Mouse (Mus musculus) adrenal gland, postnatal 14 days (tissue): ENCODE measurements around the gene Lrp6. TPM values are rescaled to one million over a fixed set of nuclear protein-coding genes. Genes with fewer than 3 reads are reported as not detected.

Source experiments
- DNase-seq: peaks from one replicate; pipeline ENCODE4 v3.0.0; 2021; ENCODE audit warnings: mixed read lengths
- total RNA-seq: library from RNA; stranded (reverse); gene quantifications from 2 replicates; pipeline ENCODE4 v1.2.3, GENCODE M21; 2021

The Lrp6 gene
- total RNA-seq, 1 experiment from 2014 or later: 89.2 TPM

DNA sequence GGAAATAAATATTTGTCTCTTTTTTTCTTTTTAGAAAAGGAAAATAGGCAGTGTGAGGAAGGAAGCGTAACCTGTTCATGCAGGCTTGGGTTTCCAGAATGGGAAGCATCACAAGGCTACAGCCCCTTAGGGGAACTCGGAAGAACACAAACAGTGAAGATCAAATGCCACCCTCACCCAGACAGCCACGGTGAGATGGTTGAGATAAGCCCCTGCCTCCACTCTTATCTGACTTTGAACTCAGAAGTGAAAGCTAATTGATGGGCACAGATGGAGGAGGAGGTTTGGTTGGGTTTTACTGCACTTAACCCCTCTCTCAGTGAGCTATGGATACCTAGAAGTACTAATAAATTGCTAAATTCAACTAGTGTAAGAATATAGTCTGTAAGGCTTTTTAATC, 33.7 kb downstream of the Lrp6 start:
- no peak for DNase-seq

DNA sequence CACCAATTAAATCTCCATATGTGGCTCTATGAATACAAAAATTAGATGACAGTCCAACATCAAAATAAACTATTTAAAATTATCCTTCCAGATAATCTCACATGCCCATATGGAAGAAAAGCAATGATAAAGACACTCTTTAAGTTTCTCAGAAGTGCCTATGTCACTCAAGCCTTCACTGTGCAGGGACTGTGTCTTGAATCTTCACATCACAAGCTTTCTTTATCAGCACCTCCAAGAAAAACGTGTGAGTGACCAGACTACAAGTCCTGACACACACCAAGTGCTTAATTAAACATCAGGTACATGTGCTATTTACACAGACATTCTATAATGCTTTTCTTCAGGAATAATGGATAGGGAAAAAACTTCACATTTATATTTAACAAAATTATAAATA, 34.8 kb downstream of the Lrp6 start:
- no peak for DNase-seq

DNA sequence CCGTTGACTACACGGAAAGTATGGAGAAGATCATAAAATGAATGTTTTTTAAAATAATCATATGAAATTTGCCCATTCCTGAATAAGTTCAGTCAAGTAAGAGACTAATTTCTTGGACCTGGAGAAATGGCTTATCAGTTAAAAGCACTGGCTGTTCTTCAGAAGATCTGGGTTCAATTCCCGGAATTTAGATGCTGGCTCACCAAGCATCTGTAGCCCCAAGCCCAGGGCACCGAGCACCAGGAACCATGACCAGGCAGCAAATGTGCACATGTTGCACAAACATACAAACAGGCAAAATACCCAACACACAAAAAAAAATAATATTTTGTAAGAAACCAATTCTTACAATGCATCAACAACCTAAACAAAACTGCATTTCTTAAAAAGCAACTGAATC, 37.4 kb downstream of the Lrp6 start:
- DNase-seq: no peak

DNA sequence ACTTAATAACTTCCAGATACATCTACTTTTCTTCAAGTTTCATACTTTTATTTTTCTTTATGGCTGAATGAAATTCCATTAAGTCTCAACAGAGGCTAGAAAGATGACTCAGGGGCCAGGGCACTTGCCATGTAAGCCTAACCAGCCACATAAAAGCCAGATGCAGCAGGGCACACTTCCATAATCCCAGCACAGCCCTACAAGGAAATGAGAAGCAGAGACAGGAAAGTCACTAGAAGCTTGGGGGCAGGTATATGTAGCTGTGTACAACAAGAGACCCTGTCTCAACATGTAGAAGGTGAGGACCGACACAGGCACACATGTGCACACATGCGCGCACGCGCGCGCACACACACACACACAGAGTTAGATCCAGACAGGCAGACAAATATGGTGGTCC, 38.4 kb downstream of the Lrp6 start:
- DNase-seq: no peak

DNA sequence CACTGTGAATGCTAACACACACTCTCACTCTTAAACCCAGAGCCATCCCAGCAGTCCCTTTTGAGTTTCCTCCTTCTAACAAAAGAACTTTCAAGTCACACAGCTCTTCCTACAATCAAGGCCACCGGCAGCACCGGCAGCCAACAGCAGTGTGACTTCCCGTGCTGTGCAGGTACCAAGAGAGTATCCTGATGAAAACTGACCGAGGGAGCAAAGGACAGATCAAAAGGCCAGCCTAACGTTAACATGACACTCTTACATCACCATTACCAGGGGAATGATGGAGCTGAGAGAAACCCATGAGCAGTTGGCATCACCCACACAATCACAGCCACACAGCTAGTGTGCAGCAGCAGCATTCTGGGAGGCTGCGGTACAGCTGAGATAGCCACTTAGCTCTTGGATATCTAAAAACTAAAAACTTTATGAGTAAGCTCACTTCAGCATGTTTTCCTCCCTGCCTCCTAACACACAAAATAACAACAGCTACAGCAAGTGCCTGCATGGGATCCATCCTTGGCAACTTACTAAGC, 39.1 kb downstream of the Lrp6 start:
- peak; percentile 31 for DNase-seq

DNA sequence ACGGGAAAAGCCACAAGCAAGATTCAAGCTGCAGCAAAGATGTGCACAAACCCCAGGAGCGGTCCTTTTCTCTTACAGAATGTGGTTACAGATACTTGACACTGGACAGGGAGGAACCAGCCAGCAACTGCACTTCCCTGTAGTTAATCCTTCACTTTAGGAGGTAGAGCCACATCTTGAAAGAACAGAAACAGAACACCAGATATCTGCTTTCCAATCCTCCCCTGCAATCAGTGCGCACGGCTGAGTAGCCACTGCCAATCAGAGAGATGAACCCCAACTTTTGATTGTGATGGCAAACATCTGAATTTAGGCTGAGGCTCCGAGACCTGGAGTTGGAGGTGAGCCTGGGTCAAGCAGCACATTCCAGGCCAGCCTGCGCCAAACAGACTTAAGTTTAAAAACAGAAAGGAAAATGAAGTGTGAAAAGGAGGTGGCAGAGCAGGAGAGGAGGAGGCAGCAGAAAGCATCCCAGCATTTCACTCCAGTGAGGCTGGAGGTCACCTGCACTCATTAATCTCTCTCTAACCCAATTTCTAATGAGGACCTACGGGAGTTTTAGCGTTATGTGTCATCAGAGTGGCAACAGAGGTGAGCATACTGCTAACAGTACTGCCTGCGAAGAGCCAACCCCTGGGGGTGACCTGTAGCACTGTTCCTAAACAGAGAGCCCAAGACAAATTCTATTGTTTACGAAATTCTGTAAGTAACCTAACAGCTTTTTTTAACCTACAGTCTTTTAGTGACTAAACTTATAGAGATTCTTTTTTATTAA, 39.8 kb downstream of the Lrp6 start:
- no peak for DNase-seq

DNA sequence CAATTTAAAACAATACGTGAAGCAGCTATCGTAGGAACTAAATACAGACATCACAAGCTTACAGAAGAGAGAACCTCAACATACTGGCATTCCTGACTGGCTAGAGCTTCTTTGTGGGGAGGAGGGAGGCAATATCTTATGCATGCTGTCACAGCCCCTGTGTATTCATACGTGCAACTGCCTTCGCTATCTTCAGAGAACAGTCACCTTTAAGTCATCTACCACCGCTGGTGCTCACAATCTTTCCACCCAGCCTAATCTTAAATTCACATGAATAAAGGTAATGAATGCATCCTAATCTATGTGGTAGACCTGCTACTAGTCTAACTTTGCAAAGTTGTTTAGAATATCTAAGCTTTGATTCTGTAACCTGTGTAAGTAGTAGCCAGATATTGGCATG, 40.5 kb downstream of the Lrp6 start:
- no peak for DNase-seq

DNA sequence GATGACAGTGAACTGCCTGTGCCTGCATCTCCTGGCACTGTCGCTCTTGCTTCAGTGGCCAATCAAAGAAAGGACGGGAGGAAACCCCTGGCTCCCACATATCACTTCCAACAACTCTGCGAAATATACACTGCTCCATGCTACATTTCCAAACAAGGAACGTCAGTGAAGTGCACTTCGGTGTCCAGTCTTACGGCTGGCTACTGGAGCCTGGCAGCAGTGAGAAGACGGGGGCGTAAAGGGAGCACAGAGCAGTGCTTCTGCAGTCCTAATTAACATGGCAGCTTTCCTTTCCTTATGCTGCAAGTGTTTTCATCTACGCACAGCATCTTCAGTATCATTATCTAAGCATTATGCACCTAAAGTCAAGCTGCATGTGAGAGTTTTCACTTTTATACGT, 45.4 kb downstream of the Lrp6 start:
- no peak for DNase-seq

DNA sequence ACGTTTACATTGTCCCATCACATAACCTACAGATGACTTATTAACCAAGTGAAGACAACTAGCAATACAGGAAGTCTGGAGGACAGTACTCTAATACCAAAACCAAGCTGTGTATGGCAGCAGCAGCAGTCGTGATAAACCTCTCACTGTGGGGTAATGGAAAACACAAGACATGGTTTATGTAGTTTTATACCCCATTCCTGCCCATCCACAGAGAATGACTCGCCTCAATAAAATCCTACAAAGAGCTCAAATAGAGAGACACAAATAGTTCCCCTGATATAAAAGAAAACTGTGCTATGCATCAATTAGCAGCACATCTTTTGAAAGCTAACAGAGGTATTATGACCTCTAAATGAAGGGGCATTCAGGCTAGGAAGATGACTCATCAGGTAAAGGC, 45.9 kb downstream of the Lrp6 start:
- no peak for DNase-seq

DNA sequence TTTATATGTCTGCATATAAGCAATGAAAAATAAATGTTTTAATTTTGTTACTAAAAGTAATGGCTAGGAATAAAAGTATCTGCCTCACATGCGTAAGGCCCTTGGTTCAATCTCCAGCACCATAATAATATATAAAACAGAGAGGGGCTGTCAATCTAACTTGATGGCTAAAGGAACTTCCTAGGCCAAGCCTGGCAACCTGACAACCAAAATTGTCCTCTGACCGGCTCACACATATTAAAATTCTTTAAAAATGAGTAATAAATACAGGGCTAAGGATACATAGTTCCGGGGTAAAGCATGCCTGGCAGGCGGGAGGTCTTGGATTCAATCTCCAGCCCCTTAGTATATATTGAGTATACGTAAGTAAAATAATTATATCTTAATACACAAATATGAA, 48.3 kb downstream of the Lrp6 start:
- no peak for DNase-seq

DNA sequence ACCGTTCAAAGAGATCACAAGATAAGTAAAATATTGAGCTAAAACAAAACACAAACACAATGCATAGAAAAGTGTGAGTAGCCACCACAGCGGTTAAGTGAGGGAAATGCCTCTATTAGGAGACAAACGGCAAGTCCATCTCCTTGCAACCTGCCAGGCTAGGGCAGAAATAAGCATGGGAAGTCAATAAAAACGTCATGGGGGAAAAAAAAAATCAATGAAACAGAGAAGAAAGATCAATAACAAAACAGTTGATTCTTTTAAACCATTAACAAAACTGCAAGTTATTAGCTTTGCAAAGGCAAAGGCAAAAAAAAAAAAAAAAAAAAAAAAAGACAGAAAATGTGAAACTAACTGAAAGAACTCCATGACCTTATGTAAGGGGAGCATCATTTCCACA, 49.6 kb downstream of the Lrp6 start:
- DNase-seq: no peak

DNA sequence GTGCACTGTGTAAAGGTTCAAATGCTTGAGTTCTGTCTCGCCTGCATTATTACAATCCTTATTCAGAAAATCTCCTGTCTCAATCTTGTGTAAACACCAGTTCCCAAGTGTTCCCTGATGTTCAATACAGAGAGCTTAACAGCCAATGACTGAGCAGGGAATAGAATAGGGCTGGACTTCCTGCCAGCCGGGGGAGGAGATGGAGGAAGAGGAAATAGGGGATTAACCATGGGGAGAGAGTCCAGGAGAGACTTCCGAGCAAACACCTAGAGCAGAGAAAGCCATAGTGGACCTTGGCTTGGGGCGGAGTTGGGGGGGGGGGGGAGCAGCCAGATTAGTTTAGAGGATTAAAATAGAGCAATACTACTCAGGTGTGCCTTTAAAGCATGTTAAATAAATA, 51.3 kb downstream of the Lrp6 start:
- no peak for DNase-seq

DNA sequence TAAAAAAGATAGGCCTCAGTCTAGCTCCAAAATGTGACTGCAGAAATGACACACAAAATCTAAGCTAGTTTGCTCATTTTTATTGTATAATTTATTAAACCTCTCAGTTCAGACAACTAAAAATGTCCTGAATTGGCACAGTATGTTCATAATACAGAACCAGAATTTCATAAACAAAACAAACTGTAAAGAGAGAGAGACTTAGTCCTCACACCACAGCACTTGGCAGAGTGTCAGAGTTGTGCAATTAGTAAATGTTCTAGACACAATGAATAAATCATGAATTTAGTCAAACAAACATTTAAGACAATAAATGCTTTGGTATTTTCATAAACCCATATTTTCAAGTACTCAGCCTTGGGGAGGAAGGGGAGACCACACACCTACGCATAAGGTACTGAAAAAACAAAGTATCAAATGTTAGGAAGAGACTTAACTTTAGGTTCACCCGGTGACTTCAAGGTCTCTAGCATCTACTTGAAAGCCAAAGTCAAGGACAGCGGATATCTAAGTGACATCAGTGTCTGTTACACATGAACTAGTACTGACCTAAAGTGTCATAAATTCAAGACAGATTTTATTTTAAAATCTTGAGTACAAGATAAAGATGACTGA, 52.8 kb downstream of the Lrp6 start:
- peak; percentile 62 for DNase-seq

DNA sequence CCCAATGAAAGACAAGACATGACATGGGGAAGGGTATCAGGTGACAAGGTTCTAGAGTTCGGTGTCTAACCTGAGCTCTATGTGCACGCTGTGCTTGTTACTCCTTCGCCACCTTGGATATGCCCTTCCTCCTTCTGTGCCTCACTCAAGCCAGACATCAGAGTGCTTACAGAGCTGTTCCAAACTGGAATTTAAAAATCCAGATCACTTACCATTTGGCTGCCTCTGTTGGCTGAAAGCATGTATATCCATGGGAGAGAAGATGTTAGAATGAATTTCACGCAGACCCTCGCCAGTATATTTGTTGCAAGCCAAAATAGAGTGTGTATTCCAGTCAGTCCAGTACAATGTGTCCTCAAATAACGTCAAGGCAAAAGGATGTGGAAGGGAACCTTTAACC, 53.8 kb downstream of the Lrp6 start:
- DNase-seq: no peak

DNA sequence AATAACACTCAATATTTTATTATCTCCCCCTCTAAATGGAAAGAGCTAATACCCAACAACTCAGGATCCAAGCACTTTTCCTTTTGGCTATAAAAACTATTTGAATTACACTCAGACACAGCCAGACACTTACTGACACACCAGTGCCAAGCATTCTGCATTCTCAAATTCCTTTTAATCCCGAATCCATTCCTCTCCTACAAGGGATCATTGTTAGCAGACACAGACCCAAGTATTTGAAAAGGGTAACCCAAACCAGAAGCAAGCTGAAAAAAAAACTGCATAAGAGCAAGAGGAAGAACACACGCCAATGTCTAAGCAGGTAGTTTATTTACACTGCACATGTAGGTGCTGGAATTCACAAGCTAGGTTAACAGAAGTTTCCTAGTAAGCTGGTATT, 54.3 kb downstream of the Lrp6 start:
- DNase-seq: no peak

DNA sequence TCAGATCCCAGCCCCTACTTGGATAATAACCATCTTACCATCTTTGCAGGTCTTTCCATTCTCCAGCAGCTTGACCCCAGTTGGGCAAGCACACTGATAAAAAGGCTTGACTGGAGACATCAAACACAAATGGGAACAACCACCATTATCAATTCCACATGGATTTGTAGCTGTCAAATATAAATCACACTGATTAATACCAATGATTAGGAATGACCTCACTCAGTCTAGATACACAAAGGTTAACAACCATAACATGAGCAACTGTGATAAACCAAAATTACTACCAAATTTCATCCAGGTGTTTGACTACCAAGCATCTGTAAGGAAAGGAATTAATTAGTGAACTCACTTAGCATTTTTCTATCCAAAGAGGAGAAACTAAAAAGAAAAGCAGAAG, 55.6 kb downstream of the Lrp6 start:
- DNase-seq: no peak

DNA sequence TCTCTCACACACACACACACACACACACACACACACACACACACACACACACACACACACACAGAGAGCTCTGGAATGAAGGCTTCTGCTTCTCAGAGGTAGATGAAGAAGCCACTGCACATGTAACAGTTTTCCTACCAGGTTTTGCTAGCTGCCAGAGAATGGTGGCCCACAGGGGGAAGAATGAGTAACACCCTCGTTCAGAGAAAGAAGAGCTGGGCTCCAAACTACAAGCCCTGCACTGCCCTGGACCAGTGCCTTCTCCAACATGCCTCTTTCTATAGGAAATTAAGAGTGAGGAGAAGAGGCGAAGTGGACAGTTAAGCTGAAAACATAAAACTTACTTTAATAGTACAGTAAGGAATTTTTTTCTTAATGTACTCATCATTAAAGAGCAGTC, 56.5 kb downstream of the Lrp6 start:
- DNase-seq: no peak

DNA sequence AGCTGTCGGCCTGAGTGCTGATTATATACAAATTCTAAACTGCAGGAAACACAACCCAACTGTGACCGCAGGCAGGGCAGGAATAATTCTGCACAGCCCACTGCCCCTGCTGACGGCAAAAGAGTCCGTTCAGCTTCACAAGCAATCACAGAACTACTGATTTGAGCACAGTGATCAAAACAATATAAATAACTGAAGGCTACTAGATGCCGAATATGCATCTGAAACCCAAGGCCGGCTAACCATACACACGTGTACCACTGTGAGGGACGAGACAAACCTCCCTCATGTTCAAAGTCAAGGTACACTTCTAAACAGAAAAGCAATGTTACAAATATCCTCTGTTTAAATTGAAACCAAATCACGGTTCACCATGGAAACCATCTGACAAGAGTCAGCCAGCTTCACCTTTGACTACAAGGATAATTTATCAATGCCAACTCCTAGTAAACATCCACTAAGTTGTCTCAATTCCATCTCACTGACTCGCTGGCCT, 57.0 kb downstream of the Lrp6 start:
- DNase-seq: no peak

DNA sequence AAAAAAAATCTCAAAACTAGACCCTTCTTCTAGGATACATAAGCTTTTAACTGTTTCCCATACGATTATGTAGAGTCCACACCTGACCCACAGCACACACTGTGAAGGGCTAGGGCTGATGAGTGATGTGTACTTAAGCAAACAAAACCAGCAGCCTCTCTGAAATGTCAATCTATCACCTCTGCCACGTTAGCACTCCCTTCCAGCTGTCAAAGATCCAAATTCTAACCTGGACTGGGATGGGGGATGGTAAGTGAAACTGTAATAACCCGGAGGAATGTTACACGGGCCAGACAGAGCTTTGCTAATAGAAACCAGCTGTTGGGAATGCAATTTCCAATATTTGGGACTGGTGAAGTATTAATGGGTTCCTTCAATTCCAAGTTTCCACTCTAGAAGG, 61.9 kb downstream of the Lrp6 start:
- DNase-seq: no peak

DNA sequence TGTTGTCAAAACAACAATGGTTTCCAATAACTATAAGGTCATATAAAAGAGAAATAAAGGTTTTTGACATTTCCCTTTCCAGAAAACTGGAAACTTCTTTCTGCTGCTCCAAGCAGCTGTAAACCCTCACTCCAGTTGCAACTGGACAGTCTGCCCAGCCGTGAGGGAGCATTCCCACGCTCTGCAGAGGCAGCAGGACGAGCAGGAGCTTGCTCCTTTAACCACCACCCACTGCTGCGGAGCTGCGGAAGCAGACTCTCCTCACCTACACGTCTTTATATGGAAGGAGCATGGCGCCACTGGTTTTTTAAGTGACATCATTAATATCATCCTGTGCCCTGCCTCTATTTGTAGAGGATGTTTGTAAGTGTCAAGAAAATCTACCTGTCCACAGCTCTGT, 64.4 kb downstream of the Lrp6 start:
- no peak for DNase-seq

DNA sequence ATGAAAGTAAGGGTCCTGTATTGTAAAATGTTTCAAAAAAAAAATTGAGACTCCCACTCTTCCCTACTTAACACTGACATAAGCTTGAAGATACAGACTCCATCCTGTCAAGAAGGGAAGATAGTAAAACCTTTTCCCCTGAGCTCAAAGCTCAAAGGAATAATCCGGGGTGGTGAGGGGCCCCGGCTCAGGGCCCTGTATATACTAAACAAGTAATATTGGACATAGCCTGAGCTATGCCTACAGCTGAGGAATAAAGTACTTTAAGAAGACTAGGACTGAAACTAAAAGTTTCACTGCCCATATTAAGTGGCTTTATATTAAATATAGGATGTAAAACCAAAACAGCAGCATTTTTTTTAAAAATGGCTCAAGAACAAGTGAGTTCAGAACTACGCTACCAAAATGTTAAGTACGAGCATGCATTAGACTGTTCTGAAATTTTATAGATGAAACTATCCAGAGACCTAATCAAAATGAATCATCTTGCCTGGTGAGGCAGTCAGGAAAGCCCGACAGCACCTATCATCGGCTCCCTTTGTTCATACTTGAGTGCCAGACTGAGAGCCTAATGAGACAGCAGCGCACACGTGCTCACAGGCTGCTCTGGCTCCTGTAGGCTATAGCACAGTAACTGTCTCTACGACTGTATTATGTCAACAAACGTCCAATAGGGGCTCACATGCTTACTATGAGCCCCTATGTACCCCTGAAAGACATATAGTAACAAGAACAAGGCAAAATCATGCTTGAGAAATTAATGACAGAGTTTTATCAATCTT, 66.2 kb downstream of the Lrp6 start:
- no peak for DNase-seq

DNA sequence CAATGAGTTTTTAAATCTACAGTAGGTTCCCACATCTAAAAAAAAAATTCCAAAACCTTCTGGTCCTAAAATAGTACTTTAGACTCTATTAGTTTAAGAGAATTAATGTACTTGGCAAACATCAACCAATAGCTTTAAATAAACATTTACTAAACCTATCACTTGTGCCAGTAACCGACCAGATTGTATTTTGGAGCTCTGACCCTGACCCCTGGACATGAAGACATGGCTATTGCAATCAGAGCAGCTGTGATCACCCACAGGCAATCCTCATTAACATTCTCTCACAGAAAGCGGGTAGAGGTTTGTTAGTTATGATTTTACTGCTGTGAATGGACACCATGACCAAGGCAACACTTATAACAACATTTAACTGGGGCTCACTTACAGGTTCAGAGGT, 67.7 kb downstream of the Lrp6 start:
- no peak for DNase-seq

DNA sequence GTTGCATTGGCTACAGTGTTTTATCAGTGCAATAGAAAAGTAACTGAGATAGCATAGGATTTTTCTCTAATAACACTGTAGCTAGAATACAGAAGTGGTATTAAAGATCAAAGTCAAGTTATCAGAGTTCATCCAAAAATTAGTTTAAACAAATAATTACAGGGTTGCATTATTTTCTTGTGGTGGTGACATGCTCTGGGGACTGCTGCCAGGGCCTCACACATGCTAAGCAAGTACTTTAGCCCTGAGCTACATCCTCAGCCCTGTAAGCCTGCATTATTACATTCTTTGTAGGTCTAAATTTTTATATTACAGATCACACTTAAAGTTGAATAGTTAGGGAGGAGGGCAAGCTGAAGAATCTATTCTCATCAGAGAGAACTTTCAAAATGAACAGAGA, 68.2 kb downstream of the Lrp6 start:
- no peak for DNase-seq
